In the genomic region with DNA sequence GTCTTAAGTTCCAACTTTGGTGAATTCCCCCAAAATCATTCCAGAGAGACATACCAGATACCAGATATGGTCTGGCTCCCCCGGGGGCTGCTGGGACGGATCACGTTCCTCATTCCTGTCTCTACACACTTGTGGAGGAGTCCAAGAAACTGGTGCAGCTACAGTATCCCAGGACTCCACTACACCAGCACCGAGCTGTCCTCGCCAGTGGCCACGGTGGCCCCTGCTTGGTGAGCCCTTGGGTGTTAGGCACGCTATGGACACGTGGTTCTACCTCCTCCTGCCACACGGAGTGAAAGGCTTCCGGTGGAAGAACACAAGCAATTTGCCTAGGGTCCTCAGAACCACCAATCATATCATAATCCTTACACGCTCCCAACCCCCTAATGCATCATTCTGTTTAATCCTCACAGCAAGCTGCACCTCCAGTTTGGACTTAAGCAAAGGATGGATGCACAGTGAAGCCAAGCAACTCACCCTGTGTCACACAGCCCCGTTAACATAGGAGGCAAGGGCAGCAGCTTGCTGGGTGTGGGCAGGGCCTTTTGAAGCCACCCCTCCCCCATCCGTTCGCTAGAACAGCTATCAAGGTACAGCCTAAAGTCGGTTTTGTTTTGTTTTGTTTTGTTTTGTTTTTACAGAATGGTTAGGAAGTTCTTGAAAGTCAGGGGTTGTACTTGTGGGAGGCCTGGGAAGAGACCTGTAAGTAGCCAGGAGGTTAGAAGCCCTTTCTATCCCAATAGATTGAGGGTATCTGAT, we compare ENCODE assay signal across 8 mouse cellular contexts. TPM values are rescaled to one million over a fixed set of nuclear protein-coding genes. Genes with fewer than 3 reads are reported as not detected.
DNase-seq lines count a peak whose midpoint lies in the region; ATAC-seq and TF ChIP-seq lines count a peak whose summit lies in the region.

No protein-coding gene starts in this region.

- intact Hi-C loops in heart, postnatal 36 days (cut with DNase I): no loop called here

- peak overlapping the region; percentile 60 for H3K4me2 ChIP-seq in heart, postnatal 0 days (ENCODE audit: low read depth, low read length)
- peak overlapping the region; percentile 50 for H3K4me2 ChIP-seq in hindbrain, embryonic 15.5 days
- H3K4me2 ChIP-seq in midbrain, embryonic 13.5 days (replicated peaks): peak overlapping the region; percentile 49

- DNase-seq in heart, postnatal 0 days (ENCODE audit: low spot score): no peak
- no peak for DNase-seq in heart, postnatal 36 days
- no peak for DNase-seq in layer of hippocampus, adult 9-11 months
- no peak for DNase-seq in urinary bladder, adult 2 months (ENCODE audit: low spot score)
- no peak for DNase-seq in adrenal gland, postnatal 25 days

- peak overlapping the region; percentile 38 for H3K4me3 ChIP-seq in heart, postnatal 0 days (ENCODE audit: low read depth, low read length)
- H3K4me3 ChIP-seq in hindbrain, embryonic 15.5 days: 0 out of 2 replicates have a peak overlapping the region, but pooled peaks have one; percentile 7
- 0 out of 2 replicates have a peak overlapping the region, but pooled peaks have one; percentile 15 for H3K4me3 ChIP-seq in midbrain, embryonic 13.5 days (replicated peaks)

- no peaks in the 10 kb centered on the region for H3K9me3 ChIP-seq in heart, postnatal 0 days (replicated peaks; ENCODE audit: control insufficient read depth, low read length)
- no peaks in the 10 kb centered on the region for H3K9me3 ChIP-seq in hindbrain, embryonic 15.5 days
- no peaks in the 10 kb centered on the region for H3K9me3 ChIP-seq in midbrain, embryonic 13.5 days

- no peak for TF ChIP-seq CTCF in heart, postnatal 0 days (IDR thresholded peaks at IDR 0.05; ENCODE audit: low read depth)

- H3K36me3 ChIP-seq in heart, postnatal 0 days (replicated peaks; ENCODE audit: control insufficient read depth, insufficient read depth, low read length): no peaks in the 10 kb centered on the region
- no peaks in the 10 kb centered on the region for H3K36me3 ChIP-seq in hindbrain, embryonic 15.5 days
- H3K36me3 ChIP-seq in midbrain, embryonic 13.5 days: no peaks in the 10 kb centered on the region

- H3K27me3 ChIP-seq in heart, postnatal 0 days (ENCODE audit: control insufficient read depth, insufficient read depth, low read length): 0 out of 2 replicates have a peak, but pooled peaks cover 4% of the 10 kb centered on the region
- H3K27me3 ChIP-seq in hindbrain, embryonic 15.5 days: no peaks in the 10 kb centered on the region
- H3K27me3 ChIP-seq in midbrain, embryonic 13.5 days: peaks cover 7% of the 10 kb centered on the region; the same call in 1 of the 2 replicates

- H3K4me1 ChIP-seq in heart, postnatal 0 days (ENCODE audit: control insufficient read depth, insufficient read depth): peaks cover 12% of the 10 kb centered on the region; the same call in 1 of the 2 replicates
- H3K4me1 ChIP-seq in hindbrain, embryonic 15.5 days (replicated peaks): peaks cover 37% of the 10 kb centered on the region
- H3K4me1 ChIP-seq in midbrain, embryonic 13.5 days (replicated peaks): peaks cover 54% of the 10 kb centered on the region

- H3K9ac ChIP-seq in heart, postnatal 0 days (replicated peaks; ENCODE audit: low read depth, low read length): peak overlapping the region; percentile 50; the same call in 1 of the 2 replicates
- H3K9ac ChIP-seq in hindbrain, embryonic 15.5 days: 0 out of 2 replicates have a peak overlapping the region, but pooled peaks have one; percentile 7
- no peak overlapping the region for H3K9ac ChIP-seq in midbrain, embryonic 13.5 days (replicated peaks)

- WGBS in heart, postnatal 0 days: 31% methylated on average over 15 of the region's 15 CpGs
- 33% methylated on average over 15 of the region's 15 CpGs for WGBS in hindbrain, embryonic 15.5 days
- WGBS in midbrain, embryonic 13.5 days: 34% methylated on average over 15 of the region's 15 CpGs

- TF ChIP-seq EP300 in heart, postnatal 0 days (IDR thresholded peaks at IDR 0.05; ENCODE audit: low read depth): no peak

- H3K27ac ChIP-seq in heart, postnatal 0 days (ENCODE audit: low read depth): peak overlapping the region; percentile 26; the same call in 1 of the 2 replicates
- peak overlapping the region; percentile 45; the same call in 1 of the 2 replicates for H3K27ac ChIP-seq in hindbrain, embryonic 15.5 days (replicated peaks)
- H3K27ac ChIP-seq in midbrain, embryonic 13.5 days: no peak overlapping the region

- ATAC-seq in heart, postnatal 0 days (ENCODE audit: insufficient read depth, low read depth): peak; percentile 31
- peak; percentile 83 for ATAC-seq in activated CD4-positive, CD25-positive, alpha-beta regulatory T cell, adult 4 months
- no peak for ATAC-seq in hindbrain, embryonic 15.5 days (ENCODE audit: low FRiP score, low read depth)
- ATAC-seq in midbrain, embryonic 13.5 days: 0 out of 2 replicates have a peak, but pooled peaks have one; percentile 2

RNA-seq across cellular contexts. Expression of gene Wfikkn2, which starts 2.2 kb away (rescaled TPM):
- 0.76 and 2.7 TPM in 2 replicates for total RNA-seq in heart, postnatal 0 days (2014; rRNA removed; ENCODE audit: low replicate concordance)
- polyA plus RNA-seq in heart, postnatal 0 days (2015; fragmentation: Nextera tagmentation; extraction: Ambion mirVana): 1.6 and 1.7 TPM in 2 replicates
- 1 to 10 TPM; 4.0 to 4.2 TPM for total RNA-seq in heart, postnatal 36 days (2021)
- 1 to 10 TPM in 1 of 2 experiments, under 1 TPM in 1; 0.65 to 1.0 TPM for polyA plus RNA-seq in activated CD4-positive, CD25-positive, alpha-beta regulatory T cell, adult 4 months (2017; shearing (Covaris generic))
- polyA plus RNA-seq in hindbrain, embryonic 15.5 days (2015; fragmentation: Nextera tagmentation; extraction: Ambion mirVana): 6.6 and 7.9 TPM in 2 replicates
- polyA plus RNA-seq in midbrain, embryonic 13.5 days (2015; fragmentation: Nextera tagmentation; extraction: Ambion mirVana): 2.9 and 3.4 TPM in 2 replicates
- 3.6 and 4.7 TPM in 2 replicates for polyA plus RNA-seq in urinary bladder, adult 2 months (2012; rRNA removed)
- total RNA-seq in adrenal gland, postnatal 25 days (2021): 0.39 TPM in 1 of 2 replicates, not detected in the other

RNA-seq across cellular contexts. Expression of gene Tob1, which starts 32.3 kb away (rescaled TPM):
- 20.3 and 42.6 TPM in 2 replicates for total RNA-seq in heart, postnatal 0 days (2014; rRNA removed; ENCODE audit: low replicate concordance)
- polyA plus RNA-seq in heart, postnatal 0 days (2015; fragmentation: Nextera tagmentation; extraction: Ambion mirVana): 69.3 and 72.5 TPM in 2 replicates
- total RNA-seq in heart, postnatal 36 days (2021): 10 to 100 TPM; 53.0 to 55.2 TPM
- 1 to 10 TPM; 5.3 to 5.8 TPM for polyA plus RNA-seq in activated CD4-positive, CD25-positive, alpha-beta regulatory T cell, adult 4 months (2017; shearing (Covaris generic))
- 32.8 and 35.6 TPM in 2 replicates for polyA plus RNA-seq in hindbrain, embryonic 15.5 days (2015; fragmentation: Nextera tagmentation; extraction: Ambion mirVana)
- 33.0 and 33.2 TPM in 2 replicates for polyA plus RNA-seq in midbrain, embryonic 13.5 days (2015; fragmentation: Nextera tagmentation; extraction: Ambion mirVana)
- 36.6 and 36.9 TPM in 2 replicates for polyA plus RNA-seq in urinary bladder, adult 2 months (2012; rRNA removed)
- 245 and 267 TPM in 2 replicates for total RNA-seq in adrenal gland, postnatal 25 days (2021)

RNA-seq across cellular contexts. Expression of gene Gm21885, which starts 38.1 kb away (rescaled TPM):
- total RNA-seq in heart, postnatal 0 days (2014; rRNA removed; ENCODE audit: low replicate concordance): not detected in 2 replicates
- 0.15 and 0.30 TPM in 2 replicates for polyA plus RNA-seq in heart, postnatal 0 days (2015; fragmentation: Nextera tagmentation; extraction: Ambion mirVana)
- under 1 TPM in 1 of 2 experiments, not detected in 1; 0.42 TPM for total RNA-seq in heart, postnatal 36 days (2021)
- polyA plus RNA-seq in activated CD4-positive, CD25-positive, alpha-beta regulatory T cell, adult 4 months (2017; shearing (Covaris generic)): 1 to 10 TPM in 1 of 2 experiments, not detected in 1; 2.6 TPM
- 0.66 TPM in 1 of 2 replicates, not detected in the other for polyA plus RNA-seq in hindbrain, embryonic 15.5 days (2015; fragmentation: Nextera tagmentation; extraction: Ambion mirVana)
- polyA plus RNA-seq in midbrain, embryonic 13.5 days (2015; fragmentation: Nextera tagmentation; extraction: Ambion mirVana): 0.54 TPM in 1 of 2 replicates, not detected in the other
- polyA plus RNA-seq in urinary bladder, adult 2 months (2012; rRNA removed): not detected in 2 replicates
- not detected in 2 replicates for total RNA-seq in adrenal gland, postnatal 25 days (2021)
